Mouse (Mus musculus) heart, adult 9 months (tissue): ENCODE measurements around the gene Olfml3.

ENCODE experiments used
- DNase-seq, 2 experiments: peaks; one replicate each; pipeline ENCODE4 v3.0.0; 2022; ENCODE audit warnings: low spot score in 2 of 2

Olfml3 gene

DNA sequence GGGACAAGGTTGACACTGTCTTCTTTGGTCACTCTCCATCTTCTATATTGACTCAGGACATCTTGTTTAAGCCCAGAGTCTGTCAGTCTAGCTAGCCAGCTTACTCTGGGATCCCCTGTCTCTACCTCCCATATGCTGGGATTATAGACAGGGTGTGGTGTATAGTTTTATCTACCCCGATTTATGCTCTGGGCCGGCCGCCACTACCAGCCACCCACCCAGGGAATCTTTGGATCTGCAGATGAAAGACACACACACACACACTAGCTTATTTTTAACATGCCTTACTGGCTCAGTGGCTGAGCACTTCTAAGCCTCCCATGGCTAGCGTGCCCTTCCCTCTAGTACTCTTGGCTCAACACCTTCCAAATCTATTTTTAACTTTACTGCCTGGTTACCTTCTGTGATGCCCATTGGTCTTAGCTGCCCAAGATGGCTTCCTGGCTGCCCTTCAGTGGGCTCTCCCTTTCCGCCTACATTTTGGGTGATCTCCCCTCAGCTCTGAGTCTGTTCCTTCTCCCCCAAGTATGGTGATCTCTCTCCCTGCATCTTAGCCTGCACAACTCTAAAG lies 28.2 kb downstream of the Olfml3 start:
- DNase-seq: no peak

DNA sequence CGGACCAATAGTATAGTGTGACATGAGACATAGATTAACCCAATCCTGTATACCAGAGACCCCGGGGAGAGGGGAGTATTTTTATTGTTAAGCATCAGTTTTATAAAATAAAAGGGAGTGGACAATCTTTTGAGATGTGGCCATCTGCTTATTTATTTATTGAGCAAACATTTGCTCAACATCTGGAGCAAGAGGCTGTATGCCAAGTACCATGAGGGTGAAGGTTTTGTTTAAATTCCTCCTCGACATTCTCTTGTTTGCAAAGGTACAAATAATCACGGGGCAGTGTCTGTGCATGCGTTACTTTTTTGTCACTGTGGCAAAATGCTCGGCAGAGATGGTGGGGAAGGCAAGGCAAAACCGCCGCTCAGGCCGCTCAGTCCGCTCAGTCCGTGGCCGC lies 32.4 kb downstream of the Olfml3 start:
- DNase-seq: no peak

DNA sequence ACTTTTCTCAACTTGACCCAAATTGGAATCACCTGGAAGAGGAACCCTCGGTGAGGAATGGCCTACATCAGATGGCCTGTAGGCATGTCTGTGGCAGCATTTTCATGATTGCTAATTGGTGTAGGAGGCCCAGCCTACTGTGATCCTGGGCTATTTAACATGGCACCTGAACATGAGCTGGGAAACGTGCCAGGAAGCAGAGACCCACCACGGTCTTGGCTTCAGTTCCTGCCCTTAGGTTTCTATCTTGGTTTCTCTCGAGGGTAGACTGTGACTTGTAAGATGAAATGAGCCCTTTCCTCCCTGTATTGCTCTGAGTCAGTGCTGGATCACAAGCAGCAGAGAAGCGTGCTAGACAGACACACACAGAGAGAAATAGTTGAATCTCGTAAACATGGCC lies 33.1 kb downstream of the Olfml3 start:
- no peak for DNase-seq

DNA sequence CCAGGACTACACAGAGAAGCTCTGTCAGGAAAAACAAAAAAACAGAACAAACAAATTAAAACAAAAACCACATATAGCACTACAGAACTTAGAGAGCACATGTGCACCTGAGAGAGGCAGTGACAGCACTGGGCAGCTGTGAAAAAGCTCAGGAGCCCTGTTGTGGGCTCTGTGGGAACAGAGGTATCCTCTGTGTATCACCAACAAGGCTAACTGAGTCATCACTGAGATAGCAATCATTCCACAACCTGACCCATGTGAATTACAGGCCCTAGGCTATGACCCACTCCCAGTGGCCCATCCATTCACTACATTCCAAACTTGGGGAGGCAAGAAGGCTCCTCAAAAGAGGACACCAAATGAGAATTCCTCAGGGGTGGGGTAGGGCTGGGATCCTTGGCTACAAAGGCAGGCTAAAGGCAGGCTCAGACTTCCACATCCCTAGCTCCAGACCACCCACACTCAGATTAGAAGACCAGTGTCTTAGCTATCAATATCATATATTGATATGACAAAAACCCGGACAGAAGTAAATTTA lies 41.3 kb downstream of the Olfml3 start:
- no peak for DNase-seq

DNA sequence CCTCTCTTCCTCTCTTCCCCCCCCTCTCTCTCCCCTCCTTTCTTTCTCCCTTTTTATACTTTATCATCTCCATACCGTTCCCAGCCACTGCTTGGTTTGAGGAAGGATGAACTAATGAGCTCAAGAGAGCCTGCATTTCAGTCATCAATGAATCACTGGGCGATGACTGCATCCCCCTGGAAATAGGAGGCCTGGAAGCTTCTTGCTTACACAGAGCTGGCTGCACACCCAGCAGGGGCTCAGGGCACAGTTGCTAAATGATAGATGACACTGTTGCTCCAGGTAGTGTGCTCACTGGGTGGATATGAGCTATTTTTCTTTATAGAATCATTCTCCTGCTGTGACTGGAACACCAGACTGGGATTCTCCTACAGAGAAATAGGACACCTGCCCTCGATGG lies 42.2 kb downstream of the Olfml3 start:
- no peak for DNase-seq

DNA sequence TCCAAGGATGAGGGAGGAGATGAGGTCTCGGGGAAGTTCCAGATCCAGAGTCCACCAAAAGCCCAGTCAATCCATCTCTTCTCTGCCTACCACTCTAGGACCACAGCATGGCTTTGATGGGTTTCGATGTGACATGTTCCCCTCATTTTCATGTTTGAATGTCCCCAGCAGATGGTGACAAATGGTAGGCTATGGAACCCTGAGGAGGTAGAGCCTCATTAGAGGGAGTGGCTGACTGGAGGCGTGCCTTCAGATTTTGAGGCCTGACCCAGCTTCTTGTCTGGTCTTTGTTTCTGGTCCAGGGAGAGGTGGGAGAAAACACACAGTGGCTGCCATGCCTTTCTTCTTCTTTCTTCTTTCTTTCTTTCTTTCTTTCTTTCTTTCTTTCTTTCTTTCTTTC lies 47.3 kb downstream of the Olfml3 start:
- DNase-seq: peak; percentile 18 to 34

DNA sequence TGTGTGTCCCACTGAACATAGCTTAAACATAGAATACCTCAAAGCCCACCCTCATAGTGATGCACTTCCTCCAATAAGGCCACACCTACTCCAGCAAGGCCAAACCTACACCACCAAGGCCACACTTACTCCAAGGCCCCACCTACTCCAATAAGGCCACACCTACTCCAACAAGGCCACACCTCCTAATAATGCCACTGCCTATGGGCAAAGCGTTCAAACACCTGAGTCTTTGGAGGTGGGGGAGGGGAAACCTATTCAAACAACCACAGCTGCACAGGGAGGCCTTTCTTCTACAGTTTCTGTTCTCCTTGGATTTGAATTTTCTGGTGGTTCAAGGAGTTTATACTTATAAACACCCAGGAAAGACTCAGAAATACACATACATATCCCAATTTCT lies 48.8 kb downstream of the Olfml3 start:
- DNase-seq: no peak

DNA sequence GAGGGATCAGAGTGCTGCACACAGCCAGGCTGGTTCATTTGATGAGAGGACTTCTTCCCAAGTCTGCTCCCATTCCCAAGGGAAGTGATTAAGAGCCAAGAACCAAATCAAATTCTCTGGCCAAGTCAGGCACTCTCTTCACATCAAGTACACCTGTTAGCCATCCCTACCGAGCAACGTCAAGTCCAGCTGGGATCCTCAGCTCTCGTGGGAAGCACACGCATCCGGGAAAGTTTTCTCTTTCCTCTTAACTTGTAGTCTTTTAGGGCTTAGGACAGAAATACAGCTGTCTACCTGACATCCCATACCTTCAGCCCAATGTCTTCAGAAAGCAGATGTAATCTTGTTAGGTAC lies 53.9 kb downstream of the Olfml3 start:
- no peak for DNase-seq

DNA sequence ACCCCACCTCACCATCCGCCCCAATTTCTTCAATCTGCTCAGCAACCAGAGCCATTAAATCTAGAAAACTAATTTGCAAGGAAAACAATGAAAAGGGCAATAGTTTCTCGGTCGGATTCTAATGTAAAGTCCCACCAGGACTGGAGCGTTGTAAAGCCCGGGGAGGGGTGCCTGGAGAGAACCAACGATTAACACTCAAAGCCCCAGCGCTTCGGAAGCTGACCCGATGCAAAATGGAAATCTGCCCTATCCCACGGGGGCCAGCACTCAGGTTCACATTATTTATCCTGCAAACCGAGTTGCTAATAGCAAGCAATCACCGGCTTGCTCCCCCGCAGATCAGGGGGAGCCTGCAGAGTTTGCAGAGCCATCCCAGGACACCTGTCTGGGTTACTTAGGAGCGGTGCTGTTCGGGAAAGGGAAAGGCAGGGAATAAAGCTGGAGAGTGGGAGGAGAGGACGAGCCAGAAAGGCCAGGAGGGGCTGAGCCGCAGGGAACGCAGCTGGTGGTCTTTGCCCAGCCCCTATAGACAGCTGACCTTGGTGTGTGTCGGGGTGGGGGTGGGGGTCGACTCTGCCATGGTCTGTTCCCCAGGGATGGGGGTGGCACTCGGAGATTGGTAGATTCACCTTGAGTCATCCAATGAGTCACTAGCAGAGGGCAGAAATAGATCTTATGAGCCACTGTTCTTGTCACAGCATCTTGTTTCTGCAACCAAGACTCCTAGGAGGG lies 54.4 kb downstream of the Olfml3 start:
- no peak for DNase-seq

DNA sequence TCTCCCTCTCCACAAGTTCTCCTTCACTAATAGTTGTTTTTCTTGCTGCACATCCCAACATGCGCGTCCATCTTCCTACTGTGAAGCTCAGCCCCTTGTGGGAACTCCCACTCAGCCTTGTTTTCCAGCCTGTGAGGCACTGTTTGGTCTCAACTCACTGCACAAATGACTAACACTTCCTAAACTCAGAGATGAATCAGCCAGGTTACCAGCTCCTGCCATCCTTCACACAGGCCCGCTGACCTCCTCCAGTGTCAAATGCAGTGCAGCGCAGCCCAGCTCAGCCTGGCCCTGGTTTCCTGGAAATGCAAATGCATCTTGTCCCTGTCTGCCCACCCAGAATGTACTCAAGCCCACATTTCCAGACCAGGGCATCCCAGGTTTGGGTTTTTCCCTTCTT lies 55.3 kb downstream of the Olfml3 start:
- DNase-seq: no peak

DNA sequence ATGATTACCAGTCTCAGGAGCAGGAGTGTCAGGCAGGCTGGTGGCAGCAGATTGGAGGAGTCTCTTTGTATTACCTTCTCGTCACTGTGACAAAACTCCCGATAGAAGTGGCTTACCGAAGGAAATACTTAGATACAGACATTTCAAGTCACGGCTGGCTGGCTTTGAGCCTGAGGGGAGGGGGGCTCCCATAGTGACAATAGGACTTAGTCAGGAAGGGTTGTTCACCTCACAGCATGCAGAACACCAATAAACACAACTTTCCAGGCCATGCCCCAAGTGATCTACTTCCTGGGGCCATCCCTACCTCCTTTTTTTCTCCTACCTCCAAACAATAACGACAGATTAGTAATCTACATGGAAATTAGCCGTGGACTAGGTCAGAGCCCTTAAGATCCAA lies 59.0 kb downstream of the Olfml3 start:
- no peak for DNase-seq

DNA sequence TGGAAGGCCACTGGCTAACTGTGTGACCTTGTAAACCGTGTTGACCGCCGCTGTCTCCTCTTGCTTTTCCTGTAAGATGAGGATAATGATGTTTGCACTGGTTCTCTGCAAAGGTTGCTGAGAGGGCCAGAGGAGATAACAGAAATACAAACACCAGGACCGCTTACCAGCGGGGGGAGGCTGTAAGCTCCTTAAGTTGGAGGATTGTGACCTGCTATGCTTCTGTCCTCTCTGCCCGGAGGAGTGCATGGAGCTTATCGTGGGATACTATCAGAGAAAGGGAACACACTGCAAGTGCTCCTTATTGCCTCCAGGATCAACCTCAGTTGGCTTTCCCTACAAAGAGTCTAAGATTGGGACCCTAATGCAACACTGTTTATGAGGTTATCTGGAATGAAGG lies 65.1 kb downstream of the Olfml3 start:
- DNase-seq: no peak
